Mouse (Mus musculus) MEL-GATA-1-ER (cell line): ENCODE results near the gene Txnrd1.

ENCODE experiments used
- DNase-seq: peaks from one replicate; pipeline ENCODE4 v3.0.0-alpha.2; 2012; ENCODE audit warnings: low read depth; ENCODE audit errors: extremely low read depth

Txnrd1 gene

DNA sequence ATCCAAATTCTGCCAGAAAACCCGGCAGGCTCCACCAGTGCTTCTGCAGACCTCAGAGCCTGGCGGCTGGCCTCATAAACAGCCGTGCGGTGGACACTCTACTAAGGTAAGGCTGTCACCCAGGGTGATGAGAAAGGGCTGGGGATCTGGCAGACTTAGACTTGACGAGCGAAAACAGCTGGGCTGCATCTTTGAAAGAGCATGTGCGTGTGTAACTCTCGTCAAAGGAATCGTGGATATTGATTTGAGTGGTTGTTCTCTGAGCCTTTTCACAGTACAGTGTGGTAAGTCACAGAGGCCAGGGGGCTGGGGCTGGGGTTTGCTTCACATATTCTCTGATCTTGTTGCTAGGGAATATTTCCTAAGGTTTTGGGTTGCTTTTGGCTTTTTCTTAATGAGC is at the start of gene Txnrd1:
Txnrd1 (plus strand) TSS at position 26 of the 400 bp plus-strand sequence.
- no peak for DNase-seq

DNA sequence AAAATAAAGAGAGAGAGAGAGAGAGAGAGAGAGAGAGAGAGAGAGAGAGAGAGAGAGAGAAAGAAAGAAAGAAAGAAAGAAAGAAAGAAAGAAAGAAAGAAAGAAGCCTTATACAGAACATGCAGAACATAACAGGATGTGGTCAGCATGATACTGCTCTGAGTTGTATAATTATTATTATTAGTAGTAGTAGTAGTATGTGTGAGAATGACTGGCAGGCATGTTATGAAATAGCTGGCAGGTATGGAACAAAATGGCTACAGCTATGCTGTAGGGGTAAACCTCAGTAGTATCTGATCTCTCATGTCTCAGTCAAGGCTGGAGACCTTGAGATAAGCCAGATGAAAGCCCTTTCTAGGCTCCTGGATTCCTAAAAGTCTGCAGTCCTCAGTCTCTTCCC is 44.6 kb upstream of the Txnrd1 start:
- no peak for DNase-seq

DNA sequence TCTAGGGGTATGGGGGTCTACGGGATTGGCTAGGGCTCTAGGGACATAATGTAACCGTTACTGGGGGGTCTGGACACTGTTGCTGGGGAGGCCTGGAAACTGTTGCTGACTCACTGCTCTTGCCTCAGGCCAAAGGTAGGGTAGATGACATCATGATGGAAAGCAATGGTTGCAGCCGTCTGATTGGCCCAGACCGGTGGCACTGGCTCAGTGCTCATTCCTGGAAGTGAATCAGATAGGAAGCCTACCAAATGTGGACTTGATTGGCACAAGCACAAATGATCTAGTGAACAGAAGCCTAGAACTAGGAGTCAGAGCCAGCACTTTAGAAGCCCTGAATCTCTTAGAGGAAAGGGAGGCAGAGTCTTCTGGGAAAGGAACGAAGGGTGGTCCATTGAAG is 43.2 kb upstream of the Txnrd1 start:
- DNase-seq: no peak

DNA sequence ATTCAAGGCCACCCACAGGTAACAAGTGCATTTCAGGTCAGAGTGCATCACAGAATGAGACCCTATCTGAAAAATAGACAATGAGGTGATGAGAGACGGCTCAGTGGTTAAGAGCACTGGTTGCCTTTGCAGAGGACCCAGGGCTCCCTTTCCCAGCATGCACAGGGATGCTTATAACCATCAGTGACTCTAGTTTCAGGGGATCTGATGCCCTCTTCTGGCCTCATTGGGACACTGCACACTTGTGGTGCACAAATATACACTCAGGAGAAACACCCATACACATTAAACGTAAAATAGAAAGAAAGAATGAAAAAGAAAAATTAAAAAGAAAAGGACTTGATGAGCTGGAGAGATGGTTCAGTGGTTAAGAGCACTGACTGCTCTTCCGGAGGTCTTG is 42.0 kb upstream of the Txnrd1 start:
- DNase-seq: no peak

DNA sequence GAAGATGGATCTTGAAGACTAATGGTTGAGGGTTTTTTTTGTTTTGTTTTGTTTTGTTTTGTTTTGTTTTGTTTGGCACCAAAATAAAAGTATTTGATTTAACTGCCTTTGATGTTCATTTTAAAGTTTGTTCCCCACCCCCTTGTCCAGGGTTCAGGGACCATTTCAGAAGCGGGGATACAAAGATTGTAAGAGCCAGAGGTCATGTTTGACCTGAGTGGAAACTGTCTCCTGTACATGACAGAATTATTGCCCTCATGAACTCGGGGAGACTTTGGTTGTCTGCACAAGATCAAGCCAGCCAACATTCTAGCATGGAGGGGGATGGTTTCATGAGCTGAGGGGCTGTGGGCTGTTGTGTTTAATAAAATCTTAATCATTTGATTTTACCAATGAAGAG is 41.4 kb upstream of the Txnrd1 start:
- no peak for DNase-seq

DNA sequence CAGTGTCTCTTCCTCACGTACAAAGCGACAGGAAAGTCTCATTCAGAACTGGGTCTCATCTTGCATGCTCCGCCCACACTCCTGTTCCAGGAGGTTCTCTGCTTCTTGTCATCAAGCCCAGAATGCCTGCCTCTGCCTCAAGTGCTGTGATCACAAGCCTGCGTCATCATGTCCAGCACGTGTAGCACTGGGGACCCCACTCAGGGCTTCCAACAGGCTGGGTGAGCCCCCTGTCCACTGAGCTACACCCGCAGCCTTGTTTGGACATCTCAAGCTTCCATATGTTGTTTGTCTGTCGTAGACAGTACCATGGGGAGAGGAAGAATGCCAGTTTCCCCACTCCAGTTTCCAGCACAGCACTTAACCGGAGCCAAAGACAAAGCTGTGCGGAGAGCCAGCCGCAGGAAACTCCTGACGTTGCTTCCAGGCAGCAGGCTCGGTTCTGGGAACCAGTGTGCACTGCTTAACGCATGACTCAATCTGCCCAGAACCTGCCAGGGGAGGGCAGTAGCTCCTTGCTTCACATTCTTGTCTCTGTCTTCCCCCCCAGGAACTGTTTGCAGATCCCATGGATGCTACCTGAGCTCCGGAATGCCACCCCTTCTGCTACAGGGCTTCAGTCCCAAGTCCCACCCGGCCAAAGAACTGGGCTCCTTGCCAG is 38.5 kb upstream of the Txnrd1 start:
- no peak for DNase-seq

DNA sequence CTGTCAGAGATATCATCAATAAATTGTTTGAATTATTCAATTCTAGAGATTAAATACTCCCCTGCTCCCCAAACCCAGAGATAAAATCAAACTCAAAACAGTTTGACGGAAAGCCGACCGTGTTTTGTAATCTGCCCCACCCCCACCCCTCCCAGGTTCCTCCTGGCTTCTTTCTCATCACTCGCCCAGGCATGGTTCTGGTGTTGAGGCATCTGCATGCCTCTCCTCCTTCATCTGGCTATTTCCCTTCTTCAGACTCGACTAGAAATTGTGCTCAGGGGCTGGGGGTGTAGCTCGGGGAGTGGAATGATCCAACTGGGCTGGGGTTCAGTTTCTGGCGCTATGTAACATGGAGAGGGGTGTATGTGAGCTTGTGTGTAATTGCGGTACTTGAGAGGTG is 38.0 kb upstream of the Txnrd1 start:
- no peak for DNase-seq

DNA sequence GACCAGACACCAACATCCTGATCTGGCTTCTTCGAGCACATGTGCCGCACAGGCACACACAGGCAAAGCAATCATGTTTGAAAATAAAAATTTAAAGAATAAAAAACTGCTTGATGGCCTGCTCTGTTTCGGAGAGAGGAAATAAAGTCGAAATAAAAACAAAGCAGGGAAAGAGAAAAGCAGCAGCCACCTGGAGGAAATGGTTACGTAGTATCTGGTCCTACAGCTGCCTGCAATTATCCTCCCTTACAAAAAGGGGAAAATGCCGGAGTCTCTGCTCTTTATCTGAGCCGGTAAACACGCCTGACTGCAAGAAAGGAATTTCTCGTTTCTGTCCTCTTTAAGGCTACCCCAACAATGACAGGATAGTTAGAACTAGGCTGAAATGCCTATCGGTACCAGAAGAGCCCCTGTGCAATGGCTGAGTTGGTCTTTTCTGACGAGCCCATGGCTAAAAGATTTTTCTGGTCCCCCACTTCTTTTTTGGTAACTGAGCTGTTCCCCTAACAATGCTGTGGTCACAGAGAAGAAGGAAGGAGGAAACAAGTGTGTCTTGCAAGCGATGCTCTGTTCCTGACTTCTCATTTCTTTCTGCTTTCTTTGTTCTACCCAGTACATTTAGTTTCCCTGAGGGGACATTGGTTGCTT is 37.2 kb upstream of the Txnrd1 start:
- no peak for DNase-seq

DNA sequence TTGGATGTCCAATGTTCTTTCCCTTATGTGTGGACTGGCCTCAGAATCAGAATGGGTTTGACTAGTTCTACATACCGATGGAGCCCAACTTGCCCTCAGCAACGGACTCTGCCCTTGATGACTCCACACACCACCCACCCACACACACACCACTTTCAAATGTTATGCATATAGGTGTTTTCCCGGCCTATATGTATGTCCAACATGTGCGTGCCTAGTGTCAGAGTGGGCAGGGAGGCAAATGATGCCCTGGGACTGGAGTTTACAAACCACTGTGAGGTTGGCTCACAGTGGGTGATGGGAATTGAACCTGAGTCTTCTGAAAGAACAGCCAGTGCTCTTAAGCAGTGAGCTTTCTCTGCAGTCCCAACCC is 36.6 kb upstream of the Txnrd1 start:
- no peak for DNase-seq

DNA sequence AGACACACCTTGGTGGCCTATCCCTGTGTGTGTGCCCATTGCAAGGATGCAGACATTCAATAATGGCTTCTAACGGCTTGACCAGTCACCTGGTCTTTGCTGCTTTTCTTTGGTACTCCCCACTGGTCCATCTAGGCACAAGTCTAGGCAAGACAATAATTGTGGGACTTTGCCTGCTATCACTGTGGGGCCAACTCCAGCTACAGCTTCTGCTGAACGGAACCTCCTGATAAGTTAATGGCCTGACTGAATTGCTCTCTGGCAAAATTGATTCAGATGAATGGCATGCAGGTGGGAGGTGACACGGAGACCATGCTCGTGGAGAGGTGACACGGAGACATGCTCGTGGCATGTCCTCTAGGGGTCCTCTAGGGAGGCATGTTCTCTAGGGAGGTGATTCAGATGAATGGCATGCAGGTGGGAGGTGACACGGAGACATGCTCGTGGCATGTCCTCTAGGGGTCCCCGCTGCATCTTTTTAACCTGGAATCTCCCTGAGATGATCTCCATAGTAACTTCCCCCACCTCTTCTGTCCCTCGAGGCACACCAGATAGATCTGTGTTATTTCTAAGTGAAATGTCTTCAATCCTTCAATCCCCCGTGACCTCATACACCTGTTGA is 35.3 kb upstream of the Txnrd1 start:
- no peak for DNase-seq

DNA sequence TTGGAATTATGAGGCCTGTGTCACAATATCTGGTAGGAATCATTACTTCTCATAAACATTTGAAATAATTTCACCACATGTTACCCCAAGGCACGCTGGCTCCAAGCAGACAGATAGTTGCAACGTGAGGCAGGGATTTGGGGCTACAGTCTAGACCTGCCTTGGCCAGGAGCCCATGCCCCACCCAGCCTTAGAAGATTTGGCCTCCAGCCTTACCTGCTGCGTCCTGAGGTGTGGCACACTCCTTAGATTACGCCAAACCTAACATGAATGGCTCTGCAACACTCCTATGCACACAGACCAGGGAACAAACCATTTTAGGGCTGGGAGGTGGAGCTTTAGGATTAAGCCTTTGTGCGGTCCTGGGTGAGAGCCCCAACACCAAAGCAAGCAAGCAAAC is 33.7 kb upstream of the Txnrd1 start:
- DNase-seq: no peak

DNA sequence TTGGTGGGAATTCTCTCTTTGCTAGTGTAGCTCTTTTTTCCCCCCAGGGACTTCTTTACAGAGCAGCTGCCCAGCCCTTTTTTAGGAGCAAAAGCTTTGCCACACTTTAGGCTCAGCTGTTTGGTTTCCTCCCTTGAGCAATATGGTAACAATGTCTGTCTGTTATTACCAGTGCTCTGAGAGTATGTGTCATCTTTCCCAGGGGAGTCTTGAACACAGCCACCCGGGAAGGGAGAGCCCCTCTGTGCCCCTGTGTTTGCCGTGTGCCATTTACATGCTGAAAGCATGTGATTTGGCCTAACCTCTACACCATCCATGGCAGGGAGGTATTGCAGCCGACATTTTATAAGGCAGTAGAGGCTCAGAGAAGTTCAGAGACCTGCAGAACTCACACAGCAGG is 29.4 kb upstream of the Txnrd1 start:
- DNase-seq: no peak

DNA sequence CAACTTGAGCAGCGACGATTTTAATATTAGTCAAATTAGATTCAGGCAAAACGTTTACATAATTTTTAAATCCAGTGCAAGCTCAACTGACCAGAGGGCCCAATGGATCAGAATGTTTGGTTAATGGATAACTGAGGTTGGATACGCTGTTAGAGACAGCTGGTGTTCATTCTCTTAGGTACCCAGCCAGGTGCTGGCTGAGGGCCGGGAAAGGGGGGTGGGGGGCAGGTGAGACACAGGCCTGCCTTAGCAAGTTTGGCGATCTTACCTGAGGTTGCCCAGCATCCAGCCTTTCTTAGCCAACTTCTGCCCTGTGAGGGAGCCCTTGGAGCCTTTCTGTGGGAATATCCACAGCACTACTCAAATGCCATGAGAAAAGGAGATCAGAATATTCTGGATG is 28.6 kb upstream of the Txnrd1 start:
- no peak for DNase-seq

DNA sequence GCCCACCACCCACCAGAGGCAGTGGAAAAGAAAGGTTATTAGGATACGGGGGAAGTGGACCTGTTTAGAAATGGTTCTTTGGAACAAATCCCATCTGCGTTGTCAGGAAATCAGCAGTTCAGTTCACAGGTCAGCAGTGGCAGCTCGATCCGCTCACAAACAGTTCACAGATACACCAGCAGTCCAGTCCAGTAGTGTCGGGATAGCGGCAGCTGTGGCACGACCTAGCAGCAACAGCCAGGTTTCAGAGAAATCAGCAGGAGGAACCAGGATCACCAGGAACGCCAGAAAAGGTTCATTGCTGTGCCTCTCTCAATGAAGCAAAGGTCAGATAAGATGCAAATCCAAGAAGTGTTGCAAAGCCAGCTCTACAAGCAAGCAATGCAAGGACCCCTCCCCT is 27.3 kb upstream of the Txnrd1 start:
- DNase-seq: no peak

DNA sequence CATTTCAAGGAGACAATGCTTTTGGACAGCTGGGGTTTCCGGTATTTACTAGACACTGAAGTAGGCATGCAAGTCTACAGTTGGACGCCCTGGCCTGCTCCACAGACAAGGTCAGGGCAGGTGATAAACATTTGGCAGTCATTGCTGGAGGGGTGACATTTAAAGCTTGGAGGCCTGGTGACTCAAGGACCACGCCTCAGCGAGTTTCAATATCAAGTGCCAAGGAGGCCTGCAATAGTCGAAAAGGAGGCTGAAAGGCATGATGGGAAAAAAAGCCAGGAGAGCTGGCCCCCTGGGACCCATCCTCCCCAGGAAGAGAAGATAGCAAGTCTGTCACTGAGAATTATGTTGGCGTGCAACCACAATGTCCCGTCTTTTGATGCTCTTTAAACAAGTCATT is 26.5 kb upstream of the Txnrd1 start:
- no peak for DNase-seq

DNA sequence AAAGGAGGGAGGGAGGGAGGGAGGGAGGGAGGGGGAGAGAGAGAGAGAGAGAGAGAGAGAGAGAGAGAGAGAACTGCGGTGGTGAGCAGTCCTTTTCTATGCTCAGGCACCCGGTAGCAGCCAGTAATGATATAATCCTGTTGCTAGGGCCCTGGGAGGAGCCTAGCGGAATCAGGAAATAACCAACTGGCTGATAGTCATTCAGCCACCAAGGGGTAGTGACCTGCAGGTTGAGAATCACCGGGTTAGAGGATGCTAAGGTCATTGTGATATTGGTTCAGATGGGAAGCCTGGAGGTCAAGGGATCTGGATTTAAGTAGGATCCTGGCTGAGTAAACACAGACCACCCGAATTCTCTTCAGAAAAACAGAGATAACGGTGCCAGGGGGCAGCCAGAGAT is 25.6 kb upstream of the Txnrd1 start:
- peak; percentile 70 for DNase-seq

DNA sequence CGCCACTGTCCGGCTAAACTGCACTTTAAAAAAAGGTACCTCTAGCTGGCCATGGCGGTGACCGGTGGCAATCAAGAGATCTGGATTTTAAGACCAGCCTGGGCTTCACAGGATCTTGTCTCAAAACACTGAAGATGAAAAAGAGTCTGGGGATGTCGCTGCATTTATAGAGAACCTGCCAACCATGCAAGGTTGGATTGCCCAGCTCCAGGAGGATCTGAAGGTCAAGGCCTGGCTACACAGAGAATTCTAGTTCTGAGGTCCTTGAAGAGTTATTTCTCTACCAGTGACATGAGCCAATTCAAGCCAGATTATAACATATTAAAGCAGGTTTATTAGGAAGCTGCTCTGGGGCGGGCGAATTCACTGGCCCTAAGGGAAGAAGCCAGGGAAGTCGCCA is 24.9 kb upstream of the Txnrd1 start:
- DNase-seq: no peak

DNA sequence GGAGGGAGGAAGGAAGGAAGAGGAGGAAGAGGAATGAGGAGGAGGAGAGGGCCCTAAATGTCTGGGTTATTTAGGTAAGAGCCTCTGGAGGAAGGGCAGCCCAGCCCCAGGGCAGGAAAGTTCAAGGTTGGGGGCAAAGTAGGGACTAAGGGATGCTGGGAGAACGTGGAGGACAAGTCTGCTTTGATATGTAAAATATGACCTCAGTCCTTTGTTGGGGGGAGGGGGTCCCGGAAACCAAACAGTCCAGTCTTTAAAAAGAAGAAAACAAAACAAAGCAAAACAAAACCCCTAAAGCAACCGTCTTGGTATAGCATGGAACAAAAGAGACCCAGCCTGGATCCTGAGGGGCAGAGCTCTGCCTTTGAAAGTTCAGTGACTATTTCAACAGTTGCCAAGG is 24.4 kb upstream of the Txnrd1 start:
- DNase-seq: no peak

DNA sequence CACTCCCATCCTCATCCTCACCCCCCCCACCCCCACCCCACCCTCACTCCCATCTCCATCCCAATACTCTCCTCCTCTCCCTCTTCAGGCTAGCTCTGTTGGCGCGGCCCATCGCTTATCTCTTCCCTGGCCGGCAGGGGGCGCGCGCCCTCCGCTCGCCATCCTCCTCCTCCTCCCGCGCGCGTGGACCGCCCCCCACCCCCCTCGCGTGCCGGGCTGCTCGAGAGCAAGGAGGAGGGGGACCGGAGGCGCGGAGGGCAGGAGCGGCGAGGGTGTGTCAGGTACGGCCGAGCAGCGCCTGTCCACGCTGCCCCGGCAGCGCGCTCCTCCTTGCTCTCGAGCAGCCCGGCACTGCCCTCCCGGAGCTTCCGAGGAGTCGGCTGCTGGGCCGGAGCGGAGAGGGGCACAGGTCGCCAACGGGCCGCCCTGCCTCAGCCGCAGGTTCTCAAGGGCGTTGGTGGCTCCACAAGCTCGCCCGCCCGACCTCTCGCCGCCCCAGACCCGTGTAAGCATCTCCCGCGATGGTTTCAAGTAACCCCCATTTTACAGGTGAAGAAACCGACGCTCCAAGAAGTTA is 21.8 kb upstream of the Txnrd1 start:
- DNase-seq: no peak

DNA sequence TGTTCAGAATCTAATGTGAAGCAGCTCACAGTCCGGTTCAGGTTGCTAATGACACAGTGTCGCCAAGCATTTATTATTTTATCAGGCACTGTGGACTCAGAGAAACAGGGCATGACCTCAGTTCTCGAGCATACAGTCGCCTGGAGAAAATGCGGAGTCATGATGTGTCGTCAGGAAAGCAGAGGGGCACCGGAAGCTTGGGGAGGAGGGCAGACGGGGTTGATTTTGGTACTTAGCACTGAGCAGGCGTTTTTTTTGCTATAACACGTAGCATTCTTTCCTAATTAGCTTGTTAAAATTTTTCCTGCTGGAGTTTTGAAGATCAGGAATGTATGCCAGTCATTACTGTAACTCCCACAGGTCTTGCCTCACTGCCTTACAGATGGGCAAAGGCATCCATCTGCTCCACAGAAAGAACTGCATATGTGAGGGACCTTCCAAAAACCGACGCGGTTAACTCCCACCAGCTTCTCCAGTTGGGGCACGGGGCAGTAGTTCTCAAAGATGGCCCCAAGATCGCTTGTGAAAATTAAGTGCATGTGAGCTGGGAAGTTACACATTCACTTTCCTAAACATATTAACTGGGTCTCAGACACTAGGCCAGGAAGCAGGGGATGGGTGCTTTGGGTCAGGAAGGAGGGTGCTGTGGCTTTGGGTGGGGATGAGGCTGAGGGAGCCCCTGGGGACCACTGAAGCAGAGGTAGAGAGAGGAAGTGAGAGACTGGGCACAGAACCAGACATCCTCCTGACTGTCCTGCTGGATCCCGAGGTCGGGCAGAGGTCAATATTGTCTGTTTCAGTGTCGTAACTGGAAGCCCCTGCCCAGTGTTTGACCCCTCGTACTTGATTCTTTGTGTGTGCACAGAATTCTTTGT is 19.4 kb upstream of the Txnrd1 start:
- peak; percentile 53 for DNase-seq

DNA sequence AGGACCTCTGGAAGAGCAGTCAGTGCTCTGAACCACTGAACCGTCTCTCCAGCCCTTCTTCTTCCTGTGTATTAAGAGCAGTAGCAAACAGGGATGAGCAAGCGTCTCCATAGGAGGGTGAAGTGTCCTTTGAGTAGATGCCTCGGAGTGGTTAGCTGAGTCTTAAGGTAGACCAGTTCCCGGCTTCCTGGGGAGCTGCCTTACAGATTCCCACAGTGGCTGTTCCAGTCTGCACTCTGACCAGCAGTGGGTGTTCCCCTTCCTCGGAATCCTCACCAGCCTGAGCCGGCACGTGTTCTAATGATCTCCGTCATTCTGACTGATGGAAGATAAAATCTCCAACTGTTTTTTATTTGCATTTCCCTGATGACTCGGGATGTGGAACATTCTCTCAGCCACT is 17.3 kb upstream of the Txnrd1 start:
- DNase-seq: no peak

DNA sequence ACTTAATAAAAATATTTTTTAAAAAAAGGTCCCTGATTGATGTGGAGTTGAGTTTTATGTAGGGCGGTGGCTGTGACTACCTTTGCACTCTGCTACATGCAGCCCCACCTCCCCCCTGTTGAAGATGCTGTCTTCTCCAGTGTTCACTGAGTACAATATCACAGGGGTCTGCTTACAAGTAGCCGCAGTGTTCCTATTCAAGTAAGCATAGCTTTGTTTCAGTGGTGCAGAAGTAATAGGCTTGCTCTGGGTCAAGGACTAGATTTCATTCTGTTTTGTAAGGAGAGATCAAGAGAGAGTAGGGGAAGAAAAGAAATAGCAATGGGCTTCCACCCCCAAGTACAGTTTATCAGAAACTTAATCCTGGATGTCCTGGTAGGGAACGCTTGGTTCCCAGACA is 16.2 kb upstream of the Txnrd1 start:
- DNase-seq: no peak
